8 mouse cellular contexts compared by ENCODE assay signal in genomic region chr2:109693178-109694115, GRCm38 (mm10). TPM values are rescaled to one million over a fixed set of nuclear protein-coding genes. Genes with fewer than 3 reads are reported as not detected.
DNase-seq lines count a peak whose midpoint lies in the region; ATAC-seq and TF ChIP-seq lines count a peak whose summit lies in the region.

No protein-coding gene starts in this region.

- peaks cover 31% of the 10 kb centered on the region for H3K27me3 ChIP-seq in embryonic facial prominence, embryonic 13.5 days
- H3K27me3 ChIP-seq in lung, postnatal 0 days (replicated peaks; ENCODE audit: insufficient read depth, low read length): peaks cover 18% of the 10 kb centered on the region; the same call in 1 of the 2 replicates

- H3K27ac ChIP-seq in embryonic facial prominence, embryonic 13.5 days: peak overlapping the region; percentile 33
- no peak overlapping the region for H3K27ac ChIP-seq in lung, postnatal 0 days (ENCODE audit: low read length)

- peak; percentile 73 for ATAC-seq in embryonic facial prominence, embryonic 13.5 days (ENCODE audit: insufficient number of reproducible peaks, insufficient read depth, low FRiP score, low TSS enrichment, low read depth)
- peak; percentile 57 for ATAC-seq in lung, postnatal 0 days

- H3K9ac ChIP-seq in embryonic facial prominence, embryonic 13.5 days: peak overlapping the region; percentile 77
- H3K9ac ChIP-seq in lung, postnatal 0 days (replicated peaks; ENCODE audit: low read depth): no peak overlapping the region

- no peak for TF ChIP-seq CTCF in lung, postnatal 0 days (IDR thresholded peaks at IDR 0.05)

- DNase-seq in 3T3-L1 (ENCODE audit: low read depth, low spot score) (peak; percentile 66), adipocyte (ENCODE audit: low spot score) (peak; percentile 56)
- peak; percentile 49 to 51 for DNase-seq in heart, postnatal 10 days
- DNase-seq in kidney, postnatal 4 days: peak; percentile 53 to 60
- DNase-seq in lung, postnatal 0 days (ENCODE audit: low spot score): peak; percentile 12
- peak; percentile 64 for DNase-seq in right cerebral cortex, postnatal 25 days
- no peak for DNase-seq in spleen, postnatal 36 days (ENCODE audit: low spot score in 2 of 2)

- H3K4me1 ChIP-seq in embryonic facial prominence, embryonic 13.5 days: peaks cover 37% of the 10 kb centered on the region
- H3K4me1 ChIP-seq in lung, postnatal 0 days (ENCODE audit: insufficient read depth, low read depth, low read length): no peaks in the 10 kb centered on the region

- no peaks in the 10 kb centered on the region for H3K36me3 ChIP-seq in embryonic facial prominence, embryonic 13.5 days
- H3K36me3 ChIP-seq in lung, postnatal 0 days (ENCODE audit: insufficient read depth, low read length): no peaks in the 10 kb centered on the region

- H3K4me3 ChIP-seq in embryonic facial prominence, embryonic 13.5 days: peak overlapping the region; percentile 69
- H3K4me3 ChIP-seq in lung, postnatal 0 days (ENCODE audit: low read depth, low read length): peak overlapping the region; percentile 38

- H3K9me3 ChIP-seq in embryonic facial prominence, embryonic 13.5 days: no peaks in the 10 kb centered on the region
- H3K9me3 ChIP-seq in lung, postnatal 0 days (ENCODE audit: low read length): no peaks in the 10 kb centered on the region

- TF ChIP-seq EP300 in lung, postnatal 0 days (IDR thresholded peaks at IDR 0.05): no peak

- under 1% methylated on average over 66 of the region's 67 CpGs for WGBS in embryonic facial prominence, embryonic 13.5 days
- WGBS in lung, postnatal 0 days: under 1% methylated on average over 62 of the region's 67 CpGs

- intact Hi-C loops in heart, postnatal 10 days (cut with DNase I): loop anchor here (1.0 to 10.0 kb wide), 3 partner anchors 816 to 1579 kb away; no protein-coding TSS in a partner anchor

- H3K4me2 ChIP-seq in embryonic facial prominence, embryonic 13.5 days: peak overlapping the region; percentile 93
- H3K4me2 ChIP-seq in lung, postnatal 0 days (replicated peaks; ENCODE audit: low read depth, low read length): peak overlapping the region; percentile 58

RNA-seq across cellular contexts. Expression of gene Bdnf, which starts 18.9 kb away (rescaled TPM):
- polyA plus RNA-seq in embryonic facial prominence, embryonic 13.5 days (2015; fragmentation: Nextera tagmentation; extraction: Ambion mirVana): 4.7 and 5.1 TPM in 2 replicates
- total RNA-seq in heart, postnatal 10 days (2021): 1 to 10 TPM in 1 of 2 experiments, under 1 TPM in 1; 0.62 to 1.4 TPM
- polyA plus RNA-seq in lung, postnatal 0 days (2015; fragmentation: Nextera tagmentation; extraction: Ambion mirVana): 0.78 and 0.82 TPM in 2 replicates

Comparison
In these comparisons a context has a peak if more than half of its experiments do, and no peak if none do; other contexts are left out.
1. DNase-seq: peak in 3T3-L1 (single experiment), adipocyte (single experiment), heart, postnatal 10 days (2 of 2), kidney, postnatal 4 days (2 of 2), lung, postnatal 0 days (single experiment) and right cerebral cortex, postnatal 25 days (single experiment); none in spleen, postnatal 36 days (0 of 2).